Comparison of ENCODE assay signal across 13 mouse cellular contexts in genomic region chr14:121263912-121264311, GRCm38 (mm10).
"Had no signal": no experiment of that assay in that cellular context is flagged by ENCODE, and none has a peak within 500 bp of the region (broad histone marks: within the 10 kb centered on the region; RNA-seq: fewer than 3 reads in every experiment).

No protein-coding gene starts in this region.

- H3K4me1 ChIP-seq: midbrain, embryonic 15.5 days; neural tube, embryonic 12.5 days had no signal

- H3K4me3 ChIP-seq: layer of hippocampus, adult 2 months; liver, embryonic 12.5 days; lung, embryonic 15.5 days; megakaryocyte, embryonic 14.5 days; midbrain, embryonic 15.5 days; neural tube, embryonic 12.5 days had no signal

- H3K9me3 ChIP-seq: liver, embryonic 12.5 days; lung, embryonic 15.5 days; megakaryocyte, embryonic 14.5 days; midbrain, embryonic 15.5 days; neural tube, embryonic 12.5 days had no signal

- H3K27me3 ChIP-seq: liver, embryonic 12.5 days; lung, embryonic 15.5 days; midbrain, embryonic 15.5 days; neural tube, embryonic 12.5 days had no signal

- H3K4me2 ChIP-seq: liver, embryonic 12.5 days; lung, embryonic 15.5 days; midbrain, embryonic 11.5 days; midbrain, embryonic 15.5 days; neural tube, embryonic 12.5 days had no signal

- H3K27ac ChIP-seq: layer of hippocampus, adult 2 months; liver, embryonic 12.5 days; lung, embryonic 15.5 days; macrophage; midbrain, embryonic 15.5 days; neural tube, embryonic 12.5 days had no signal

- H3K9ac ChIP-seq: liver, embryonic 12.5 days; lung, embryonic 15.5 days; midbrain, embryonic 15.5 days; neural tube, embryonic 12.5 days had no signal

- ATAC-seq: midbrain, embryonic 15.5 days had no signal

- DNase-seq: kidney, postnatal 10 days; kidney, postnatal 4 days; spleen, adult 18-20 months; thymus, adult 2 months; thymus, postnatal 25 days had no signal

- H3K36me3 ChIP-seq: liver, embryonic 12.5 days; midbrain, embryonic 15.5 days had no signal
